Mouse (Mus musculus) liver, embryonic 11.5 days (tissue): ENCODE measurements around the gene Dbp. TPM values are rescaled to one million over a fixed set of nuclear protein-coding genes. Genes with fewer than 3 reads are reported as not detected.

ENCODE experiments used
- ATAC-seq: fragments of 200-750 bp; cut with Nextera tagmentation; replicated peaks from 2 replicates; pipeline ENCODE4 v1.8.0; 2017; ENCODE audit warnings: moderate number of reproducible peaks, mild to moderate bottlenecking, moderate TSS enrichment, moderate library complexity; ENCODE audit not compliant: low FRiP score
- DNase-seq: peaks from one replicate; pipeline ENCODE4 v3.0.0-alpha.2; 2017; ENCODE audit warnings: low spot score
- H3K27ac ChIP-seq: fragments of 300-500 bp; sonication (generic); 2 replicates; pipeline ENCODE4 v1.5.1; 2014; ENCODE audit warnings: mild to moderate bottlenecking, low read depth, low read length, control low read depth
- H3K27me3 ChIP-seq: fragments of 300-500 bp; sonication (generic); replicated peaks from 2 replicates; pipeline ENCODE4 v1.6.1; 2014; ENCODE audit warnings: low read length, mixed read lengths; ENCODE audit not compliant: control insufficient read depth, insufficient read depth
- H3K36me3 ChIP-seq: fragments of 300-500 bp; sonication (generic); 2 replicates; pipeline ENCODE4 v1.6.1; 2014; ENCODE audit warnings: mild to moderate bottlenecking, low read length, moderate library complexity, mixed read lengths; ENCODE audit not compliant: control insufficient read depth, insufficient read depth
- H3K4me1 ChIP-seq: fragments of 300-500 bp; sonication (generic); replicated peaks from 2 replicates; pipeline ENCODE4 v1.6.1; 2014; ENCODE audit warnings: low read length, mixed read lengths; ENCODE audit not compliant: control insufficient read depth, insufficient read depth
- H3K4me2 ChIP-seq: fragments of 300-500 bp; sonication (generic); 2 replicates; pipeline ENCODE4 v1.6.1; 2014; ENCODE audit warnings: mild to moderate bottlenecking, control low read depth, moderate library complexity
- H3K4me3 ChIP-seq: fragments of 300-500 bp; sonication (generic); 2 replicates; pipeline ENCODE4 v1.5.1; 2014; ENCODE audit warnings: low read depth, low read length, control low read depth
- H3K9ac ChIP-seq: fragments of 300-500 bp; sonication (generic); 2 replicates; pipeline ENCODE4 v1.6.1; 2014; ENCODE audit warnings: low read depth, low read length, control low read depth
- H3K9me3 ChIP-seq: fragments of 300-500 bp; sonication (generic); 2 replicates; pipeline ENCODE4 v1.6.1; 2016; ENCODE audit warnings: low read length, inconsistent platforms, mixed read lengths; ENCODE audit not compliant: control insufficient read depth
- WGBS: fragments of 180-500 bp; shearing (Covaris S2); extraction: QIAGEN DNeasy Blood & Tissue Kit; methylation state at CpG from one replicate; pipeline ENCODE4 v1.1.7; 2014; 5-methylcytosine and 5-hydroxymethylcytosine counted together
- polyA plus RNA-seq: library from polyadenylated mRNA; unstranded; fragments of >200 nt; fragmentation: Nextera tagmentation; extraction: Ambion mirVana; gene quantifications from 2 replicates; pipeline ENCODE4 v1.2.1, GENCODE M21; 2014

Dbp gene
- polyA plus RNA-seq, 1 experiment from 2014 or later = 1.8 TPM

DNA sequence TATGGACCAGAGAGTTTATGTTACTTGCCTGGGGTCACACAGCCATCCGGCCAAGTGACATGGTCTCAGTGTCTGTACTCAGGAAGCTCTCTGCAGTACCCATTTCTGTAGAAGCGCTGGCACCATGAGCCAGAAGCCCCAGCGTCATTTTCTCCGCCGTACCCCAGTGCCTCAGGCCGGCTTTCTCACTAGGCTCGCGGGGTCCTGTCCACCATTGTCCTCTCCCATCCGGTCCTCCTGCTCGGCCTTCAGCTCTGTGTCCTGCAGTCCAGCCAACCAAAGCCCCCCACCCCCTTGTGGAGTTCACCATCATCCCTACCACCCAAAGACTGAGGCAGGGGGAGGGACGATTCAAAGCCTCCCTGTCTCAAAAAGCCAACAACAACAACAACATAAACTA, 3.3 kb upstream of the Dbp start:
- no peak overlapping the region for H3K4me2 ChIP-seq
- 81% methylated on average over 11 of the region's 11 CpGs for WGBS
- H3K27ac ChIP-seq = no peak overlapping the region
- no peak overlapping the region for H3K4me3 ChIP-seq
- H3K9me3 ChIP-seq = no peaks in the 10 kb centered on the region
- DNase-seq (no peak), ATAC-seq (no peak)
- H3K36me3 ChIP-seq = no peaks in the 10 kb centered on the region
- H3K4me1 ChIP-seq = peaks cover 30% of the 10 kb centered on the region
- peaks cover 38% of the 10 kb centered on the region for H3K27me3 ChIP-seq
- no peak overlapping the region; the same call in 1 of the 2 replicates for H3K9ac ChIP-seq

DNA sequence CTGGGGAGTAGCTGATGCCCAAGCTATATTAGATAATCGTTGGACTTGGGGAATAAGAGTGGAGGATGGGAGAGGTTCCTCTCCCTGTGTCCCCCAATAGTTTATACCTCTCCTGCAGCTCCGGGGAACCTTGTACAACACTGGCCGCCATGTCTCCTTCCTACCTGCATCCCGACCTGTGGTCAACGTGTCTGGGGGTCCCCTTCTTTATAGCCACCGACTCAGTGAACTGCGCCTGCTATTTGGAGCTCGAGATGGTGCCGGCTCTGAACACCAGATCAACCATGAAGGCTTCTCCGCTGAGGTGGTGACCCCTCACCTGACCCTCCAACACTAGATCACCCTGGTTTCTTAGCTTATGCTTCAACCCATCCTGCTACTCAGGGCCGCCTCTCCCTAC, 2.6 kb upstream of the Dbp start:
- peaks cover 38% of the 10 kb centered on the region for H3K27me3 ChIP-seq
- 77% methylated on average over 11 of the region's 11 CpGs for WGBS
- ATAC-seq = no peak

DNA sequence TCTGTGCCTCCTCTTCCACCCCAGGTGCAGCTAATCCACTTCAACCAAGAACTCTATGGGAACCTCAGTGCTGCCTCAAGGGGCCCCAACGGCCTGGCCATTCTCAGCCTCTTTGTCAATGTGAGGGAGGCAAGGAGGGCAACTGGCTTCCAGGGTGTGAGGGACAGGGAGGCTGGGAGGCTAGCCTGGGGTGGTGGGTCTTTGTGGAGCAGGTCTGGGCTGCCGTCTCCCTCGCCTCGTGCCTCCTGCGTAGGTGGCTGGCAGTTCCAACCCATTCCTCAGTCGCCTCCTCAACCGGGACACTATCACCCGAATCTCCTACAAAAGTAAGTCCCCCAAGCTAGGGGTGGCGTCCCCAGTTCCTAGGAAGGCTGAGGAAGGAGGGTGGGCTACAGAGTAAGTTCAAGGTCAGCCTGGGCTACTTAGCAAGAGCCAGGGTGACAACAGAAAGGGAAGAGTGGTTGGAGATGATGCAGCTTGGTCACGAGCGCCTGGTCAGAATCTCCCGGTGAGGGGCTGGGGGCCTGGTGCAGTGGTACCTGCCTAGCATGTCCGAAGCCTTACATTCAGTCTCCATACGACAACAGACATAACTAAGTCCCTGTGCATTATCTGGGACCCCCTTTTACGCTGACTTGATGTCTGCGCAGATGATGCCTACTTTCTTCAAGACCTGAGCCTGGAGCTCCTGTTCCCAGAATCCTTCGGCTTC, 1.9 kb upstream of the Dbp start:
- H3K27ac ChIP-seq = no peak overlapping the region
- DNase-seq (no peak), ATAC-seq (no peak)
- H3K27me3 ChIP-seq = peaks cover 36% of the 10 kb centered on the region
- H3K4me1 ChIP-seq = peaks cover 41% of the 10 kb centered on the region
- H3K9ac ChIP-seq = no peak overlapping the region; the same call in 1 of the 2 replicates
- H3K4me3 ChIP-seq = no peak overlapping the region
- H3K4me2 ChIP-seq = no peak overlapping the region
- H3K36me3 ChIP-seq = no peaks in the 10 kb centered on the region
- WGBS = 83% methylated on average over 17 of the region's 17 CpGs
- H3K9me3 ChIP-seq = no peaks in the 10 kb centered on the region

More for the DNA sequence above, 2.6 kb upstream of the Dbp start:
- Histone ChIP-seq H3K4me3 (no peak overlapping the region), H3K4me1 (peaks cover 34% of the 10 kb centered on the region), H3K36me3 (no peaks in the 10 kb centered on the region), H3K27ac (no peak overlapping the region), H3K4me2 (no peak overlapping the region), H3K9ac (no peak overlapping the region), H3K9me3 (no peaks in the 10 kb centered on the region)
- no peak for DNase-seq

DNA sequence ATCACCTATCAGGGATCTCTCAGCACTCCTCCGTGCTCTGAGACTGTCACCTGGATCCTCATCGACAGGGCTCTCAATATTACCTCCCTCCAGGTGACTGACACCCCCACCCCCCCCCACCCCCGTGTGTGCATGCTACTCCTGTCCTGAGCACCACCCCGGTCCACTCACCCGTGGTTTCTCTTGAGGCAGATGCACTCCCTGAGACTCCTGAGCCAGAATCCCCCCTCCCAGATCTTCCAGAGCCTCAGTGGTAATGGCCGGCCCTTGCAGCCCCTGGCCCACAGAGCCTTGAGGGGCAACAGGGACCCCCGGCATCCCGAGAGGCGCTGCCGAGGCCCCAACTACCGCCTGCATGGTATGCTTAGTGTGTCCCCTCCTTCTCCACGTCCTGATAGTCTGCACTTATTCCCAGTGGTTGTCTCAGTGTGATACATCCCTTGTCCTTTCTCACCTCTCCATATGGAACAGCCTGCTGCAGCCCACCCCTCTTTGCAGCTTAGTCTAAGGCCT, 1.3 kb upstream of the Dbp start:
- peak overlapping the region; percentile 62 for H3K9ac ChIP-seq
- no peak for ATAC-seq
- peaks cover 31% of the 10 kb centered on the region for H3K27me3 ChIP-seq

DNA sequence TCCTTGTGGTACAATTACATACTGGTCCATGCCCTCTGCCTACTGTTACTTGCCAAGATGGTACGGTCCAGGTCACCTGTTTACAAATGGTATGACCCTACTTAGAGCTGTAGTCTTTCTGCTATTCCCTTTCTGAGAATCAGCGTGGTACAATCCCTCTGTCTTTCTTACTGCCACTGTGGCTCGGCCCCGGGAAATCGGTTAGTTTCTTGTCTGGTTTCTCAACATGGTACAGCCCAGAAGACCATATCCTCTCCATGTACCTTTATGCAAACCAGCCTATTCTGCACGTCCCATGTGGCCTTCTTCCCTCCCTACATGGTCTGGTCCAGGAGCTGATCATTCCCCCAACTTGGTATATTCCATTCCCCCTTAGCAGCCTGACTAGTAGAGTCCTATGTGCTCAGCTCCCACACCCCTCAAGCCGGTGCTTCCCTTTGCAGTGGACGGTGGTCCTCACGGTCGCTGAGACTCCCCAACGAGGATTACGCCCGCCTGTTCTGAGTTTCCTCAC, 785 bp upstream of the Dbp start:
- 3% methylated on average over 13 of the region's 13 CpGs for WGBS
- H3K36me3 ChIP-seq = no peaks in the 10 kb centered on the region
- H3K9me3 ChIP-seq = no peaks in the 10 kb centered on the region
- peak overlapping the region; percentile 100 for H3K4me2 ChIP-seq
- peaks cover 48% of the 10 kb centered on the region for H3K4me1 ChIP-seq
- peak overlapping the region; percentile 45 for H3K4me3 ChIP-seq
- peaks cover 26% of the 10 kb centered on the region for H3K27me3 ChIP-seq
- H3K9ac ChIP-seq = peak overlapping the region; percentile 62
- ATAC-seq (peak; percentile 48), DNase-seq (peak; percentile 76)
- peak overlapping the region; percentile 79 for H3K27ac ChIP-seq

More for the DNA sequence above, 1.3 kb upstream of the Dbp start:
- Histone ChIP-seq H3K9me3 (no peaks in the 10 kb centered on the region), H3K36me3 (no peaks in the 10 kb centered on the region), H3K4me3 (peak overlapping the region; percentile 45), H3K4me2 (peak overlapping the region; percentile 100), H3K4me1 (peaks cover 47% of the 10 kb centered on the region), H3K27ac (peak overlapping the region; percentile 79)
- no peak for DNase-seq
- WGBS = 57% methylated on average over 12 of the region's 12 CpGs

DNA sequence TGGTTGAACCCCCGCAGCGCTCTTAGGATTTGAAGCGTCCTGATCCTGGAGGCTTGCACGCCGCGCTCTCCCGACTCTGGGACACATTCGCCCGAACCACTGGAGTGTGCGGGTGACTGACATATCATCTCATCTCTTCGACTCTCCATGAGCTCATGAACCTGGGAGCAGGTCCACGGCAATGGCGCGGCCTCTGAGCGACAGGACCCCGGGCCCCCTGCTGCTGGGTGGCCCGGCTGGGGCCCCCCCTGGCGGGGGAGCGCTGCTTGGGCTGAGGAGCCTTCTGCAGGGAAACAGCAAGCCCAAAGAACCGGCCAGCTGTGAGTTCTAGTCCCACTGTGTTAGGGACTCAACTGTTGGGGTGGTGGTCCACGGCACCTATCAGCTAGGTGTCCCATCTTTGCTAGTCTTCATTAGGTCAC, 566 bp downstream of the Dbp start:
- no peaks in the 10 kb centered on the region; the same call in 1 of the 2 replicates for H3K36me3 ChIP-seq
- peak overlapping the region; percentile 42 for H3K9ac ChIP-seq
- H3K9me3 ChIP-seq = no peaks in the 10 kb centered on the region
- H3K4me3 ChIP-seq = peak overlapping the region; percentile 69
- H3K27ac ChIP-seq = peak overlapping the region; percentile 59
- no peak for DNase-seq
- under 1% methylated on average over 20 of the region's 21 CpGs for WGBS
- peaks cover 13% of the 10 kb centered on the region for H3K27me3 ChIP-seq
- peaks cover 44% of the 10 kb centered on the region for H3K4me1 ChIP-seq
- peak overlapping the region; percentile 100 for H3K4me2 ChIP-seq
- no peak for ATAC-seq

DNA sequence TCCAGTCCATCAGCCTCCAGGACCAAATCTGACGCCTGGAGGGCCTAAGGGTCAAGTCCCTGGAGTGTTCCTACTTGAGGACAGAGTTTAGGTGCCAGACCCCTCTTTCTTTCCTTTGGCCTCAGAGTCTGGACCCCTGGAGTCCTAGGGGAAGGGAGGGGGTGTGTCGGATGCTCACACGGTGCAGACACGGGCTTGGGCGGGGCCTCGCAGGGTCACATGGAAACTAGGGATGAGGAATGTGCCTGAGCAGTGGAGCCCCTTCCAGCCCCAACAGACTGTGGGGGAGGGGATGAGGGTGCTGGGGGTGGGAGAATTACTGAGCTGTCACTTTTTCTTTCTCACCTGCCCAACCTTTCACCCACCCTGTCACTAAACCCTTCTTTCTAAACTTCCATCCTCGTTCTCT, 989 bp downstream of the Dbp start:
- Histone ChIP-seq H3K27me3 (peaks cover 9% of the 10 kb centered on the region), H3K36me3 (peaks cover 3% of the 10 kb centered on the region; the same call in 1 of the 2 replicates), H3K4me2 (peak overlapping the region; percentile 100), H3K9ac (peak overlapping the region; percentile 82), H3K9me3 (no peaks in the 10 kb centered on the region), H3K27ac (peak overlapping the region; percentile 82), H3K4me1 (peaks cover 42% of the 10 kb centered on the region), H3K4me3 (peak overlapping the region; percentile 69)
- DNase-seq (peak; percentile 69), ATAC-seq (no peak)
- WGBS = 2% methylated on average over 7 of the region's 7 CpGs

DNA sequence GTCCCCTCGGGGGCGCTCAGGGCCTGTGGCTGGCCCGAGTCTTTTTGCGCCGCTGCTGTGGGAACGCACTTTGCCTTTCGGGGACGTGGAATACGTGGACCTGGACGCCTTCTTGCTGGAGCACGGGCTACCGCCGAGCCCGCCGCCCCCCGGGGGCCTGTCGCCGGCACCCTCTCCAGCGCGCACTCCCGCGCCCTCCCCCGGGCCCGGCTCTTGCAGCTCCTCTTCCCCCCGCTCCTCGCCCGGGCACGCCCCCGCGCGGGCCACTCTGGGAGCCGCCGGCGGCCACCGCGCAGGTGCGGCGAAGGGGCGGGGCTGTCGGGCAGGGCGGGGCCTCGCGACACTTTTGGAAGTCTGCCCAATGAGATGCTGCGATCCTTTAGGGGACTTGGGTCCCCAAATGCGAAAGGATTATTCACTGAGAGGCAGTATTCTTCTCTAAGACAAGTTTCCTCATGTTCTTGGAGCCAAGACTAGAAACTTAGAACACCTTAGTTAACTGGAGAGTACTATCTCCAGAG, 1.9 kb downstream of the Dbp start:
- Histone ChIP-seq H3K4me2 (peak overlapping the region; percentile 100), H3K36me3 (peaks cover 11% of the 10 kb centered on the region), H3K9ac (peak overlapping the region; percentile 82), H3K4me3 (peak overlapping the region; percentile 69), H3K27me3 (peaks cover under 1% of the 10 kb centered on the region; the same call in 1 of the 2 replicates), H3K27ac (peak overlapping the region; percentile 82), H3K4me1 (peaks cover 38% of the 10 kb centered on the region), H3K9me3 (no peaks in the 10 kb centered on the region)
- under 1% methylated on average over 41 of the region's 45 CpGs for WGBS
- DNase-seq (peak; percentile 89), ATAC-seq (peak; percentile 42)
